Mouse (Mus musculus): ENCODE results near the gene Tmem185b. TPM values are rescaled to one million over a fixed set of nuclear protein-coding genes. Genes with fewer than 3 reads are reported as not detected.

The Tmem185b gene
- polyA plus RNA-seq, 1 experiment from 2014 or later, result 17.6 TPM

Other genes starting within 250 kb of the Tmem185b start
- gene Inhbb, start 103.9 kb upstream of the Tmem185b start, polyA plus RNA-seq (2014; fragmentation: Nextera tagmentation; extraction: Ambion mirVana), result 0.06 and 0.11 TPM in 2 replicates
- 92.1 and 96.8 TPM in 2 replicates for gene Ralb, start 21.4 kb upstream of the Tmem185b start, polyA plus RNA-seq (2014; fragmentation: Nextera tagmentation; extraction: Ambion mirVana)
- gene Epb41l5, start 122.8 kb downstream of the Tmem185b start, polyA plus RNA-seq (2014; fragmentation: Nextera tagmentation; extraction: Ambion mirVana), result 26.2 and 29.0 TPM in 2 replicates

Measured in liver, embryonic 11.5 days (tissue).